ENCODE assay signal across 9 mouse cellular contexts in the genomic region with DNA sequence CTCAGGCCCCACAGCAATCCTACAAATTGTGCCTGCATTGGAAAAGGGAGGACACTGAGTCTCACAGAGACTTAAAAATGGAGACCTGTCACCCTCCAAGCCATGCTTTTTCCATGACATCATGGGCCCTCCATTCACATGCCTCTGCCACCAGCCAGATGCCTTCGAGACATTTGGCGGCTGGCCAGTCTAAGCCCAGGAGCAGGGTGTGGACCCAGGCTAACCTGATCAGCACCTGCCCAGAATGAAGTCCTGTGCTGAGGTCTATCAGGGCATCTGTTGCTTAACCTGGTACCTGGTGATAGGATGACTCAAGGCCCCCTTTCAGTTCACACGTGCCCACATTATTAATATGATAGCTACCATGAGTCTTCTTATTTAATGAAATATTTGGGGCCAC.
DNase-seq lines count a peak whose midpoint lies in the region; ATAC-seq and TF ChIP-seq lines count a peak whose summit lies in the region.
"Had no signal": no experiment of that assay in that cellular context is flagged by ENCODE, and none has a peak within 500 bp of the region (broad histone marks: within the 10 kb centered on the region; RNA-seq: fewer than 3 reads in every experiment).

No protein-coding gene starts in this region.

- peak; percentile 43; the same call in 1 of the 2 replicates for ATAC-seq in hindbrain, embryonic 13.5 days (ENCODE audit: low FRiP score)
- no peak for ATAC-seq in hindbrain, embryonic 11.5 days (ENCODE audit: low FRiP score)
- peak; percentile 84 for ATAC-seq in forebrain, embryonic 15.5 days (replicated peaks)
- 0 out of 2 replicates have a peak, but pooled peaks have one; percentile 45 for ATAC-seq in hindbrain, embryonic 16.5 days
- peak; percentile 65; the same call in 1 of the 2 replicates for ATAC-seq in midbrain, embryonic 12.5 days (ENCODE audit: low FRiP score, low read depth)
- no peak for ATAC-seq in cerebellum, adult (ENCODE audit: insufficient number of reproducible peaks, low FRiP score, low TSS enrichment)

- H3K4me2 ChIP-seq in hindbrain, embryonic 13.5 days = no peak overlapping the region
- H3K4me2 ChIP-seq in hindbrain, embryonic 11.5 days (replicated peaks; ENCODE audit: low read depth, low read length) = no peak overlapping the region
- H3K4me2 ChIP-seq in forebrain, embryonic 15.5 days (replicated peaks) = no peak overlapping the region
- no peak overlapping the region for H3K4me2 ChIP-seq in hindbrain, embryonic 16.5 days (ENCODE audit: low read length)
- no peak overlapping the region for H3K4me2 ChIP-seq in midbrain, embryonic 12.5 days (replicated peaks)
- H3K4me2 ChIP-seq: liver, embryonic 15.5 days had no signal

- no peak for TF ChIP-seq POLR2A in thymus, adult 2 months (IDR thresholded peaks at IDR 0.05; ENCODE audit: control insufficient read depth, extremely low read depth, insufficient read depth, low read length, poor library complexity)

- no peak for TF ChIP-seq CTCF in thymus, adult 2 months (IDR thresholded peaks at IDR 0.05; ENCODE audit: borderline replicate concordance, control insufficient read depth, extremely low read depth, insufficient read depth, low read length, poor library complexity)

- H3K9ac ChIP-seq in hindbrain, embryonic 13.5 days = no peak overlapping the region
- H3K9ac ChIP-seq in hindbrain, embryonic 11.5 days (ENCODE audit: low read depth, low read length) = no peak overlapping the region
- no peak overlapping the region for H3K9ac ChIP-seq in forebrain, embryonic 15.5 days (replicated peaks)
- H3K9ac ChIP-seq in hindbrain, embryonic 16.5 days (ENCODE audit: low read depth, low read length) = no peak overlapping the region
- H3K9ac ChIP-seq in midbrain, embryonic 12.5 days (replicated peaks) = no peak overlapping the region
- H3K9ac ChIP-seq: liver, embryonic 15.5 days had no signal

- H3K27me3 ChIP-seq in hindbrain, embryonic 13.5 days = no peaks in the 10 kb centered on the region
- no peaks in the 10 kb centered on the region for H3K27me3 ChIP-seq in hindbrain, embryonic 11.5 days (ENCODE audit: control insufficient read depth, insufficient read depth, low read length)
- no peaks in the 10 kb centered on the region for H3K27me3 ChIP-seq in forebrain, embryonic 15.5 days
- H3K27me3 ChIP-seq in hindbrain, embryonic 16.5 days (replicated peaks; ENCODE audit: control insufficient read depth, insufficient read depth, low read length) = no peaks in the 10 kb centered on the region
- no peaks in the 10 kb centered on the region for H3K27me3 ChIP-seq in midbrain, embryonic 12.5 days
- H3K27me3 ChIP-seq in thymus, adult 2 months (ENCODE audit: control insufficient read depth, insufficient read depth, low read length) = no peaks in the 10 kb centered on the region

- WGBS in hindbrain, embryonic 13.5 days = 78% methylated on average over 3 of the region's 3 CpGs
- WGBS in hindbrain, embryonic 11.5 days = 82% methylated on average over 3 of the region's 3 CpGs
- WGBS in forebrain, embryonic 15.5 days = 11% methylated on average over 3 of the region's 3 CpGs
- WGBS in hindbrain, embryonic 16.5 days = 78% methylated on average over 3 of the region's 3 CpGs
- WGBS in midbrain, embryonic 12.5 days = 72% methylated on average over 3 of the region's 3 CpGs
- WGBS in thymus, adult 2 months = 96% methylated on average over 3 of the region's 3 CpGs

- H3K9me3 ChIP-seq in hindbrain, embryonic 13.5 days = no peaks in the 10 kb centered on the region
- no peaks in the 10 kb centered on the region for H3K9me3 ChIP-seq in hindbrain, embryonic 11.5 days (ENCODE audit: control insufficient read depth, low read length)
- H3K9me3 ChIP-seq in forebrain, embryonic 15.5 days = no peaks in the 10 kb centered on the region
- no peaks in the 10 kb centered on the region for H3K9me3 ChIP-seq in hindbrain, embryonic 16.5 days (ENCODE audit: control insufficient read depth, low read length)
- H3K9me3 ChIP-seq in midbrain, embryonic 12.5 days = no peaks in the 10 kb centered on the region
- H3K9me3 ChIP-seq: liver, embryonic 15.5 days had no signal

- no peaks in the 10 kb centered on the region for H3K36me3 ChIP-seq in hindbrain, embryonic 13.5 days
- no peaks in the 10 kb centered on the region for H3K36me3 ChIP-seq in hindbrain, embryonic 11.5 days (ENCODE audit: control insufficient read depth, insufficient read depth, low read length)
- no peaks in the 10 kb centered on the region for H3K36me3 ChIP-seq in forebrain, embryonic 15.5 days
- no peaks in the 10 kb centered on the region for H3K36me3 ChIP-seq in hindbrain, embryonic 16.5 days (ENCODE audit: control insufficient read depth, insufficient read depth, low read length)
- no peaks in the 10 kb centered on the region for H3K36me3 ChIP-seq in midbrain, embryonic 12.5 days
- H3K36me3 ChIP-seq in thymus, adult 2 months (ENCODE audit: control insufficient read depth, insufficient read depth, low read length) = no peaks in the 10 kb centered on the region
- H3K36me3 ChIP-seq: liver, embryonic 15.5 days had no signal

- peaks cover 15% of the 10 kb centered on the region for H3K4me1 ChIP-seq in hindbrain, embryonic 13.5 days (replicated peaks)
- H3K4me1 ChIP-seq in hindbrain, embryonic 11.5 days (replicated peaks; ENCODE audit: control insufficient read depth, insufficient read depth, low read length) = no peaks in the 10 kb centered on the region
- peaks cover 21% of the 10 kb centered on the region for H3K4me1 ChIP-seq in forebrain, embryonic 15.5 days
- no peaks in the 10 kb centered on the region for H3K4me1 ChIP-seq in hindbrain, embryonic 16.5 days (ENCODE audit: control insufficient read depth, insufficient read depth, low read depth, low read length)
- peaks cover 17% of the 10 kb centered on the region; the same call in 1 of the 2 replicates for H3K4me1 ChIP-seq in midbrain, embryonic 12.5 days
- H3K4me1 ChIP-seq in thymus, adult 2 months (replicated peaks; ENCODE audit: control insufficient read depth, insufficient read depth, low read length) = no peaks in the 10 kb centered on the region
- H3K4me1 ChIP-seq: liver, embryonic 15.5 days had no signal

- H3K4me3 ChIP-seq in hindbrain, embryonic 13.5 days = no peak overlapping the region
- H3K4me3 ChIP-seq in hindbrain, embryonic 11.5 days (ENCODE audit: low read depth, low read length) = no peak overlapping the region
- no peak overlapping the region for H3K4me3 ChIP-seq in forebrain, embryonic 15.5 days
- no peak overlapping the region for H3K4me3 ChIP-seq in hindbrain, embryonic 16.5 days (ENCODE audit: low read length)
- H3K4me3 ChIP-seq in midbrain, embryonic 12.5 days = no peak overlapping the region
- H3K4me3 ChIP-seq in thymus, adult 2 months (ENCODE audit: control insufficient read depth, insufficient read depth, low read length) = no peak overlapping the region
- H3K4me3 ChIP-seq: liver, embryonic 15.5 days had no signal

- DNase-seq in hindbrain, embryonic 11.5 days (ENCODE audit: low spot score) = no peak
- DNase-seq in neural tube, embryonic 10.5 days (ENCODE audit: extremely low spot score, low spot score) = no peak
- no peak for DNase-seq in thymus, adult 2 months

- no peak overlapping the region for H3K27ac ChIP-seq in hindbrain, embryonic 13.5 days
- no peak overlapping the region for H3K27ac ChIP-seq in hindbrain, embryonic 11.5 days (ENCODE audit: low read depth, low read length)
- peak overlapping the region; percentile 67 for H3K27ac ChIP-seq in forebrain, embryonic 15.5 days (replicated peaks)
- no peak overlapping the region for H3K27ac ChIP-seq in hindbrain, embryonic 16.5 days (ENCODE audit: low read depth, low read length)
- 0 out of 2 replicates have a peak overlapping the region, but pooled peaks have one; percentile 17 for H3K27ac ChIP-seq in midbrain, embryonic 12.5 days (replicated peaks)
- no peak overlapping the region for H3K27ac ChIP-seq in thymus, adult 2 months (ENCODE audit: control insufficient read depth, insufficient read depth, low read length)
- H3K27ac ChIP-seq: liver, embryonic 15.5 days had no signal

Comparison
In these comparisons a context has a peak if more than half of its experiments do, and no peak if none do; other contexts are left out.
1. ATAC-seq: peak in hindbrain, embryonic 13.5 days (single experiment), forebrain, embryonic 15.5 days (single experiment), hindbrain, embryonic 16.5 days (single experiment) and midbrain, embryonic 12.5 days (single experiment); none in hindbrain, embryonic 11.5 days (single experiment) and cerebellum, adult (single experiment).
2. H3K27ac ChIP-seq: peak in forebrain, embryonic 15.5 days (single experiment) and midbrain, embryonic 12.5 days (single experiment); none in hindbrain, embryonic 13.5 days (single experiment), hindbrain, embryonic 11.5 days (single experiment), hindbrain, embryonic 16.5 days (single experiment) and thymus, adult 2 months (single experiment).